8 mouse cellular contexts compared by ENCODE assay signal in the genomic region with DNA sequence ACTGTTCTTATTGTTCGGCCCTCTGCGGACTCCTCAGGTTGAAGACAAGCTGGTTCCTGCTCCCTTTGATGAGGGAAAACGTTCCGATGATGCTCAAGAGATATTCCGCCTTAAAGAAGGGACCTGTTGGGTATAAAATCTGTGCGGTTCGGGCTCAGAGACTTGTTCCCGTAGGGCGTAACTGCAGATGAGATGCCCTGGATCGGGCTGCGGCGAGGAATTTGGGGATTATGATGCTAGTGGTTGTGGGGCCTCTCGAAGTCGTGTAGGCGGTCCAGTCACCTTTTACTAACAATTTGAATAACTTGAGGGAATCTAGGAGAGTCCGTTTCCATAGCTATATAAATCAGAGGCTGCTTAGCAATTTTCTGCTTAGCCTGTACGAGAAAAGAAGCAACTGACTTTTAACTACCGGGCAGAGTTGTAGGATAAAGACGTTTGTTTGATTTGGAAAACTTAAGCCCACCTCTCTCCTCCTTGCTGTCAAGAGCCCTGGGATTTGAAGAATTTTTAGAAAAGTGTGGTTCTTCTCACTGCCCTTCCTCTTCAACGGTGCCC. TPM values are rescaled to one million over a fixed set of nuclear protein-coding genes. Genes with fewer than 3 reads are reported as not detected.
DNase-seq lines count a peak whose midpoint lies in the region; ATAC-seq and TF ChIP-seq lines count a peak whose summit lies in the region.

Gene Stx3, minus strand, starts transcription at position 261 of the 558 bp plus-strand sequence.

- H3K27me3 ChIP-seq in heart, embryonic 13.5 days (replicated peaks): peaks cover 13% of the 10 kb centered on the region
- peaks cover 52% of the 10 kb centered on the region for H3K27me3 ChIP-seq in CH12.LX (replicated peaks)
- H3K27me3 ChIP-seq in intestine, embryonic 15.5 days (replicated peaks): no peaks in the 10 kb centered on the region
- H3K27me3 ChIP-seq in midbrain, embryonic 10.5 days (ENCODE audit: low read depth, poor library complexity, severe bottlenecking): peaks cover 50% of the 10 kb centered on the region

- H3K4me2 ChIP-seq in heart, embryonic 13.5 days: peak within 1 kb of the TSS; percentile 98
- peak within 1 kb of the TSS; percentile 95 for H3K4me2 ChIP-seq in CH12.LX (ENCODE audit: insufficient read depth, low read depth, poor library complexity, severe bottlenecking)
- peak within 1 kb of the TSS; percentile 89 for H3K4me2 ChIP-seq in intestine, embryonic 15.5 days (replicated peaks)

- H3K79me2 ChIP-seq in CH12.LX (replicated peaks; ENCODE audit: control insufficient read depth, extremely low read depth, insufficient read depth, poor library complexity, severe bottlenecking): no peaks in the 10 kb centered on the region

- dilution Hi-C loops in CH12.LX (cut with MboI; ENCODE audit: extremely low pct_ligation_motif_present, extremely low pct_unique_long_range_greater_than_20kb, low sequenced_read_pairs): no loop called here

- TF ChIP-seq CTCF in CH12.LX (conservative IDR thresholded peaks at IDR 0.05 in 1 of 2, IDR thresholded peaks at IDR 0.05 in 1 of 2; ENCODE audit: low read depth in 2 of 2, low read length in 2 of 2): no peak

- under 1% methylated on average over 20 of the region's 20 CpGs for WGBS in heart, embryonic 13.5 days
- WGBS in intestine, embryonic 15.5 days: under 1% methylated on average over 20 of the region's 20 CpGs
- under 1% methylated on average over 20 of the region's 20 CpGs for WGBS in midbrain, embryonic 10.5 days

- DNase-seq in heart, postnatal 4 days: no peak
- DNase-seq in CH12.LX (ENCODE audit: extremely low read depth): peak; percentile 8
- DNase-seq in embryo, embryonic 9.5 days (ENCODE audit: extremely low spot score): peak; percentile 31
- peak; percentile 44 for DNase-seq in midbrain, embryonic 10.5 days (ENCODE audit: low spot score)
- no peak for DNase-seq in urinary bladder, postnatal 36 days (ENCODE audit: low spot score in 2 of 2)
- DNase-seq in right cerebral cortex, adult 18-20 months: no peak

- peak within 1 kb of the TSS; percentile 78 for H3K4me3 ChIP-seq in heart, embryonic 13.5 days
- peak within 1 kb of the TSS; percentile 25 to 64 (median 48) for H3K4me3 ChIP-seq in CH12.LX (replicated peaks in 1 of 3; ENCODE audit: low read depth in 2 of 3, low read length in 2 of 3, poor library complexity in 1 of 3)
- H3K4me3 ChIP-seq in intestine, embryonic 15.5 days (replicated peaks): peak within 1 kb of the TSS; percentile 90
- peak within 1 kb of the TSS; percentile 82 for H3K4me3 ChIP-seq in midbrain, embryonic 10.5 days

- H3K9ac ChIP-seq in heart, embryonic 13.5 days: peak within 1 kb of the TSS; percentile 88
- H3K9ac ChIP-seq in CH12.LX (ENCODE audit: insufficient read depth, low read depth): no peak within 1 kb of the TSS
- peak within 1 kb of the TSS; percentile 81 for H3K9ac ChIP-seq in intestine, embryonic 15.5 days

- H3K4me1 ChIP-seq in heart, embryonic 13.5 days: peaks cover 29% of the 10 kb centered on the region
- peaks cover 0 to 10% of the 10 kb centered on the region in 2 experiments; a peak in 1 of 4 replicates for H3K4me1 ChIP-seq in CH12.LX (ENCODE audit: control insufficient read depth in 1 of 2, insufficient read depth in 2 of 2)
- peaks cover 10% of the 10 kb centered on the region; the same call in 1 of the 2 replicates for H3K4me1 ChIP-seq in intestine, embryonic 15.5 days (replicated peaks)
- H3K4me1 ChIP-seq in midbrain, embryonic 10.5 days: peaks cover 52% of the 10 kb centered on the region

- TF ChIP-seq POLR2A in CH12.LX (IDR thresholded peaks at IDR 0.05; ENCODE audit: low read depth, low read length): no peak

- no peak for TF ChIP-seq RAD21 in CH12.LX (IDR thresholded peaks at IDR 0.05; ENCODE audit: low read depth, low read length)

- ATAC-seq in heart, embryonic 13.5 days (ENCODE audit: extremely low read depth, insufficient number of reproducible peaks, low FRiP score, low TSS enrichment): no peak
- ATAC-seq in intestine, embryonic 15.5 days: peak; percentile 1; the same call in 1 of the 2 replicates

- no peaks in the 10 kb centered on the region for H3K36me3 ChIP-seq in heart, embryonic 13.5 days
- no peaks in the 10 kb centered on the region for H3K36me3 ChIP-seq in CH12.LX (replicated peaks in 1 of 2; ENCODE audit: control insufficient read depth in 1 of 2, insufficient read depth in 1 of 2, low read length in 1 of 2)
- H3K36me3 ChIP-seq in intestine, embryonic 15.5 days: no peaks in the 10 kb centered on the region
- no peaks in the 10 kb centered on the region for H3K36me3 ChIP-seq in midbrain, embryonic 10.5 days

- in situ Hi-C loops in CH12.LX (cut with MboI; ENCODE audit: low pct_ligation_motif_present, low pct_unique_long_range_greater_than_20kb, low sequenced_read_pairs): no loop called here

- no peak within 1 kb of the TSS for H3K27ac ChIP-seq in heart, embryonic 13.5 days (replicated peaks)
- no peak within 1 kb of the TSS for H3K27ac ChIP-seq in CH12.LX (ENCODE audit: insufficient read depth, low read depth)
- peak within 1 kb of the TSS; percentile 78 for H3K27ac ChIP-seq in intestine, embryonic 15.5 days
- peak within 1 kb of the TSS; percentile 89 for H3K27ac ChIP-seq in midbrain, embryonic 10.5 days (replicated peaks)

- no peak for TF ChIP-seq EP300 in CH12.LX (IDR thresholded peaks at IDR 0.05; ENCODE audit: low read length)

- H3K9me3 ChIP-seq in heart, embryonic 13.5 days: no peaks in the 10 kb centered on the region
- H3K9me3 ChIP-seq in CH12.LX (replicated peaks; ENCODE audit: low read length): no peaks in the 10 kb centered on the region
- no peaks in the 10 kb centered on the region for H3K9me3 ChIP-seq in intestine, embryonic 15.5 days
- H3K9me3 ChIP-seq in midbrain, embryonic 10.5 days (replicated peaks): no peaks in the 10 kb centered on the region

TF ChIP-seq in CH12.LX, 34 proteins besides CTCF, POLR2A, EP300 and RAD21:
- TF ChIP-seq E2F4 (IDR thresholded peaks at IDR 0.05; ENCODE audit: insufficient replicate concordance, low read depth, low read length): no peak
- TF ChIP-seq MYC (IDR thresholded peaks at IDR 0.05; ENCODE audit: low read depth, low read length): no peak
- TF ChIP-seq RCOR1 (conservative IDR thresholded peaks at IDR 0.05; ENCODE audit: low read depth, low read length): no peak
- no peak for TF ChIP-seq TCF12 (IDR thresholded peaks at IDR 0.05; ENCODE audit: low read depth, low read length)
- TF ChIP-seq ZMIZ1 (IDR thresholded peaks at IDR 0.05; ENCODE audit: low read depth, low read length): no peak
- no peak for TF ChIP-seq ZNF384 (IDR thresholded peaks at IDR 0.05; ENCODE audit: low read depth, low read length)
- 0 out of 2 replicates have a peak, but pooled peaks have one; percentile 1 for TF ChIP-seq ELF1 (IDR thresholded peaks at IDR 0.05; ENCODE audit: low read depth, low read length)
- no peak for TF ChIP-seq NRF1 (IDR thresholded peaks at IDR 0.05; ENCODE audit: low read depth, low read length)
- no peak for TF ChIP-seq CHD2 (IDR thresholded peaks at IDR 0.05; ENCODE audit: low read length)
- no peak for TF ChIP-seq JUND (conservative IDR thresholded peaks at IDR 0.05; ENCODE audit: low read depth, low read length)
- TF ChIP-seq MXI1 (IDR thresholded peaks at IDR 0.05; ENCODE audit: low read depth, low read length): no peak
- 0 out of 2 replicates have a peak, but pooled peaks have one; percentile 16 for TF ChIP-seq MAX (IDR thresholded peaks at IDR 0.05; ENCODE audit: low read length)
- no peak for TF ChIP-seq GABPA (IDR thresholded peaks at IDR 0.05; ENCODE audit: insufficient replicate concordance, low read depth, low read length)
- TF ChIP-seq MAZ (IDR thresholded peaks at IDR 0.05; ENCODE audit: low read depth, low read length): no peak

RNA-seq across cellular contexts. Expression of gene Stx3, which starts in this region (rescaled TPM):
- 4.6 and 5.2 TPM in 2 replicates for polyA plus RNA-seq in heart, embryonic 13.5 days (2015; fragmentation: Nextera tagmentation; extraction: Ambion mirVana)
- total RNA-seq in heart, postnatal 4 days (2021): 1 to 10 TPM; 5.4 to 6.1 TPM
- 0.84 and 1.4 TPM in 2 replicates for total RNA-seq in CH12.LX (2012; rRNA removed)
- total RNA-seq in CH12.LX (2014; rRNA removed): 0.16 TPM in 1 of 2 replicates, not detected in the other
- polyA plus RNA-seq in CH12.LX (2012; ENCODE audit: insufficient read length, low read depth): 4.7 and 5.0 TPM in 2 replicates
- 41.6 and 44.8 TPM in 2 replicates for polyA plus RNA-seq in intestine, embryonic 15.5 days (2015; fragmentation: Nextera tagmentation; extraction: Ambion mirVana)
- polyA plus RNA-seq in midbrain, embryonic 10.5 days (2016; fragmentation: Nextera tagmentation; extraction: Ambion mirVana): 13.7 and 16.0 TPM in 2 replicates

Comparison
In these comparisons a context has a peak if more than half of its experiments do, and no peak if none do; other contexts are left out.
1. H3K27ac ChIP-seq: peak in intestine, embryonic 15.5 days (single experiment) and midbrain, embryonic 10.5 days (single experiment); none in heart, embryonic 13.5 days (single experiment) and CH12.LX (single experiment).
2. DNase-seq: peak in CH12.LX (single experiment), embryo, embryonic 9.5 days (single experiment) and midbrain, embryonic 10.5 days (single experiment); none in heart, postnatal 4 days (single experiment), urinary bladder, postnatal 36 days (0 of 2) and right cerebral cortex, adult 18-20 months (single experiment).
3. Peak in every context shown above with its lines, with median percentiles within 50 percentile points of each other: H3K4me2 ChIP-seq and H3K4me3 ChIP-seq.